Mouse (Mus musculus) kidney, embryonic 14.5 days (tissue): ENCODE data around the gene Ap1m2. TPM values are rescaled to one million over a fixed set of nuclear protein-coding genes. Genes with fewer than 3 reads are reported as not detected.

Experiments used
- ATAC-seq: fragments of 200-750 bp; cut with Nextera tagmentation; 2 replicates; pipeline ENCODE4 v1.8.0; 2017; ENCODE audit warnings: moderate number of reproducible peaks, mild to moderate bottlenecking, moderate TSS enrichment, moderate library complexity; ENCODE audit not compliant: low FRiP score, low TSS enrichment
- H3K27ac ChIP-seq: fragments of 300-500 bp; sonication (generic); 2 replicates; pipeline ENCODE4 v1.5.1; 2014; ENCODE audit warnings: low read depth, mild to moderate bottlenecking, low read length, moderate library complexity, mixed read lengths
- H3K27me3 ChIP-seq: fragments of 300-500 bp; sonication (generic); 2 replicates; pipeline ENCODE4 v1.6.1; 2014; ENCODE audit warnings: mild to moderate bottlenecking, low read length; ENCODE audit not compliant: control insufficient read depth, insufficient read depth
- H3K36me3 ChIP-seq: fragments of 300-500 bp; sonication (generic); 2 replicates; pipeline ENCODE4 v1.6.1; 2014; ENCODE audit warnings: low read length, mixed read lengths; ENCODE audit not compliant: control insufficient read depth, insufficient read depth
- H3K4me1 ChIP-seq: fragments of 300-500 bp; sonication (generic); 2 replicates; pipeline ENCODE4 v1.6.1; 2014; ENCODE audit warnings: low read length, mixed read lengths; ENCODE audit not compliant: control insufficient read depth, insufficient read depth
- H3K4me2 ChIP-seq: fragments of 300-500 bp; sonication (generic); replicated peaks from 2 replicates; pipeline ENCODE4 v1.6.1; 2014; ENCODE audit warnings: low read depth, mild to moderate bottlenecking, low read length
- H3K4me3 ChIP-seq: fragments of 300-500 bp; sonication (generic); 2 replicates; pipeline ENCODE4 v1.5.1; 2014; ENCODE audit warnings: mild to moderate bottlenecking, low read length
- H3K9ac ChIP-seq: fragments of 300-500 bp; sonication (generic); 2 replicates; pipeline ENCODE4 v1.6.1; 2014; ENCODE audit warnings: low read depth, mild to moderate bottlenecking, low read length, moderate library complexity
- H3K9me3 ChIP-seq: fragments of 300-500 bp; sonication (generic); 2 replicates; pipeline ENCODE4 v1.6.1; 2016; ENCODE audit warnings: low read length; ENCODE audit not compliant: control insufficient read depth
- WGBS: fragments of 180-500 bp; shearing (Covaris S2); extraction: QIAGEN DNeasy Blood & Tissue Kit; methylation state at CpG from one replicate; pipeline ENCODE4 v1.1.7; 2014; 5-methylcytosine and 5-hydroxymethylcytosine counted together
- polyA plus RNA-seq: library from polyadenylated mRNA; unstranded; fragments of >200 nt; fragmentation: Nextera tagmentation; extraction: Ambion mirVana; gene quantifications from 2 replicates; pipeline ENCODE4 v1.2.1, GENCODE M21; 2014

Gene Ap1m2
- polyA plus RNA-seq, 1 experiment from 2014 or later: 36.0 TPM

GRCm38 (mm10) chr9:21288404-21289336, 23.5 kb downstream of the Ap1m2 start:
- Histone ChIP-seq H3K4me1 (peaks cover 27% of the 10 kb centered on the region), H3K4me3 (peak overlapping the region; percentile 86), H3K9me3 (no peaks in the 10 kb centered on the region), H3K27ac (peak overlapping the region; percentile 52; the same call in 1 of the 2 replicates), H3K36me3 (peaks cover 19% of the 10 kb centered on the region), H3K4me2 (peak overlapping the region; percentile 84), H3K9ac (peak overlapping the region; percentile 51; the same call in 1 of the 2 replicates), H3K27me3 (no peaks in the 10 kb centered on the region)
- 70% methylated on average over 13 of the region's 13 CpGs for WGBS
- no peak for ATAC-seq

DNA sequence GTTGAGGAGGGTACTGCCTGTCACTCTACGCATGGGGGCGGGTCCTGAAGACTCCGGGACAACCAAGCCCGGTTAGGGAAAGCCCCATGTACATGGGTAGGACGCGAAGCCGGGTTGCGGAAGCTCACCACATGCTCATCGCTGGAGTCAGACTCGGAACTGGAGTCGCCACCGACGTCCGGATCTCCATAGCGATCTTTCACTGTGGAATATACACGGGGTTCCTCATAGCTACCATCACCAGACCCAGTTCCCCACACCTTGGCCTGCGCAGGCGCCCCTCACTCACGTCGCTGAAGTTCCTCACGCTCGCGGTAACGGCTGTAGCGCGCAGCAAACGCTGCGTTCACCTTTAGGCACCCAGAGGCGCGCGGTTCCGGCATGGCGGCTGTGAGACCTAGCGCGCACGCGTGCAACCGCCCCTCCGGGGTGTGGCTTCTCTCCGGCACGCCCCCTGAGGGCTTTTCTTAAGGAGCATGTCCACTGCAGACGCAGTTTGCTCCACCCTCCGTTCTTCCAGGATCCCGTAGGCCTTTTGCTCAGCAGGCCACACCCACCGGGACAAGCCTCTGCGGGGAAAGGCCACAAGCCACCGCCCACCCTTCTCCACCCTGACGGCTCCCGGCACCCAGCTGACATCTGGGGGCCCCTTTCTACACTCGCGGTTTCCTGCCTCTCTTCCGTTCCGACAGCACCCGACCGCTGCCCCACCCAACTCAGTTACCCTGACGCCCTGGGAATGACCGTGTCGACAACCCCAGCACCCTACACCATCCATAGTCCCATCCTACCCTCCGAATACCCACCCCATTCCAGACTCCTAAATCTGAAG, 24.4 kb downstream of the Ap1m2 start, which contains the start of gene Kri1:
Gene Kri1 (minus strand): TSS at position 399 of the 832 bp plus-strand sequence.
- WGBS: under 1% methylated on average over 59 of the region's 59 CpGs
- peak; percentile 72 for ATAC-seq

GRCm38 (mm10) chr9:21286753-21287152, 25.4 kb downstream of the Ap1m2 start:
- Histone ChIP-seq H3K4me2 (peak overlapping the region; percentile 84), H3K27me3 (no peaks in the 10 kb centered on the region), H3K36me3 (peaks cover 30% of the 10 kb centered on the region), H3K4me1 (peaks cover 27% of the 10 kb centered on the region), H3K4me3 (peak overlapping the region; percentile 86), H3K27ac (no peak overlapping the region), H3K9me3 (no peaks in the 10 kb centered on the region), H3K9ac (peak overlapping the region; percentile 84; the same call in 1 of the 2 replicates)
- no peak for ATAC-seq
- WGBS: 81% methylated on average over 3 of the region's 3 CpGs

More for the DNA sequence above, 24.4 kb downstream of the Ap1m2 start, which contains the start of gene Kri1:
- Histone ChIP-seq H3K9me3 (no peaks in the 10 kb centered on the region), H3K4me1 (peaks cover 27% of the 10 kb centered on the region), H3K36me3 (peaks cover 22% of the 10 kb centered on the region), H3K4me2 (peak within 1 kb of the TSS; percentile 84), H3K9ac (peak within 1 kb of the TSS; percentile 84), H3K27ac (peak within 1 kb of the TSS; percentile 84; the same call in 1 of the 2 replicates), H3K27me3 (no peaks in the 10 kb centered on the region), H3K4me3 (peak within 1 kb of the TSS; percentile 86)

- WGBS: 81% methylated on average over 3 of the region's 3 CpGs
- Histone ChIP-seq H3K36me3 (peaks cover 55% of the 10 kb centered on the region), H3K4me1 (peaks cover 17% of the 10 kb centered on the region), H3K4me3 (no peak overlapping the region), H3K27me3 (no peaks in the 10 kb centered on the region), H3K9ac (no peak overlapping the region), H3K4me2 (no peak overlapping the region), H3K27ac (no peak overlapping the region), H3K9me3 (no peaks in the 10 kb centered on the region)
- ATAC-seq: no peak
Measured at GRCm38 (mm10) chr9:21283994-21284393, 28.1 kb downstream of the Ap1m2 start.

DNA sequence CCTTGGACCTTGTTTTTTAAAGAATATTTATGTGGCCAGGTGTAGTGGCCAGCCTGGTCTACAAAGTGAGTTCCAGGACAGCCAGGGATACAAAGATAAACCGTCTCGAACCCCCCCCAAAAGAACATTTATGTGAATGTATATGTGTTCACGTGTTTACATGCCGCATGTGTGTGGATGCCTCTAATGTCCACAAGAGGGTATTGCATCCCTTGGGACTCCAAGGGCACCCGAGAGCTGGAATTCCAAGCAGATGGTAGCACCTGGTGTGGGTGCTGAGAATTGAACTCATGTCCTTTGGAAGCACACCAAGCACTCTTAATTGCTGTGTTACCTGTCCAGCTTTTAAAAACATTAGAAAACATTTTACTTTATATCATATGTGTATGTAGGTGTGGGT, 28.5 kb downstream of the Ap1m2 start:
- no peak for ATAC-seq
- WGBS: 96% methylated on average over 5 of the region's 5 CpGs
- H3K36me3 ChIP-seq: peaks cover 59% of the 10 kb centered on the region
- H3K4me1 ChIP-seq: peaks cover 13% of the 10 kb centered on the region
- H3K4me2 ChIP-seq: no peak overlapping the region
- no peak overlapping the region for H3K9ac ChIP-seq
- no peak overlapping the region for H3K4me3 ChIP-seq
- H3K27ac ChIP-seq: no peak overlapping the region
- no peaks in the 10 kb centered on the region for H3K9me3 ChIP-seq
- no peaks in the 10 kb centered on the region for H3K27me3 ChIP-seq

GRCm38 (mm10) chr9:21277776-21278175, 34.4 kb downstream of the Ap1m2 start:
- Histone ChIP-seq H3K4me1 (no peaks in the 10 kb centered on the region), H3K9ac (no peak overlapping the region), H3K27ac (no peak overlapping the region), H3K36me3 (peaks cover 86% of the 10 kb centered on the region), H3K4me3 (no peak overlapping the region), H3K27me3 (no peaks in the 10 kb centered on the region), H3K4me2 (no peak overlapping the region), H3K9me3 (no peaks in the 10 kb centered on the region)
- no peak for ATAC-seq
- WGBS: 94% methylated on average over 5 of the region's 5 CpGs

DNA sequence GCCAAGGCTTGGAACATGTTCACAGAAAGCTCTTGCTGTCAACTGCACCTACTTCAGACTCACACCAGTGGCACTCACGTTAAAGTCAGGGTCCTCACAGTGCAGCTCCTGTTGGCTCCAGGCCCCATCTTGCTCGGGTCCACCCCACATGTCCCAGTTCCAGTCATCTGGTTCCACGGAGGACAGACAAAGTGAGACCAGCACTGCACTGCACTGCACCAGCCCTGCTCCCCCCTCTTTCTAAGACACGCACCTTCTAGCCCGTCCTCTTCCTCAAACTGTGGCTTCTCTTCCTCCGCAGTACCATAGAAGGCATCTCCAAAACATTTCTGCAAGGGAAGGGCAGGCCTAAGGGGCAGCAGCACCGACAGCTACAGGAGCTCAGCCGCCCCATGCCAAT, 35.8 kb downstream of the Ap1m2 start:
- H3K36me3 ChIP-seq: peaks cover 89% of the 10 kb centered on the region
- H3K4me3 ChIP-seq: no peak overlapping the region
- no peaks in the 10 kb centered on the region for H3K9me3 ChIP-seq
- WGBS: 92% methylated on average over 8 of the region's 8 CpGs
- no peaks in the 10 kb centered on the region for H3K4me1 ChIP-seq
- H3K27me3 ChIP-seq: no peaks in the 10 kb centered on the region
- H3K27ac ChIP-seq: no peak overlapping the region
- H3K4me2 ChIP-seq: no peak overlapping the region
- no peak for ATAC-seq
- H3K9ac ChIP-seq: no peak overlapping the region

DNA sequence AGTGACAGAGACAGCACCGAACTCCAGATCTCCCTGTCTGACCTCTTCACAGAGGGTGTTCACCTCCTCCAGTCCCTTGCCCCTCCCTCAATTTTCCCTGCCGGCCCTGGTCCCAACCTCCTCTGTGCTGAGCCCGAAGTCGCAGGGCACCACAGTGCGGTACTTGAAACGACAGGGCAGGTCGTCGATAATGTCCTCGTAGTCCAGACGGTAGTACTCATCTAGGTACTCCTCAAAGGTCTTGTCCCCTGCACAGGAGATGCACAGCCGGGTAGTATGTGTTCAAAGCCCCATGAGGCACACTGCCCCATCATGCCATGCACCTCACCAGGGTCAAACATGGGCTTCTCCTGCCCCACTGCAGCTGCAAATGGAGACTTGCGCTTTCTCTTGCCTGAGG, 36.4 kb downstream of the Ap1m2 start:
- H3K27ac ChIP-seq: no peak overlapping the region
- H3K9ac ChIP-seq: no peak overlapping the region
- no peak; the same call in 1 of the 2 replicates for ATAC-seq
- no peaks in the 10 kb centered on the region for H3K9me3 ChIP-seq
- no peak overlapping the region for H3K4me2 ChIP-seq
- peaks cover 89% of the 10 kb centered on the region for H3K36me3 ChIP-seq
- H3K4me3 ChIP-seq: no peak overlapping the region
- H3K4me1 ChIP-seq: no peaks in the 10 kb centered on the region
- H3K27me3 ChIP-seq: no peaks in the 10 kb centered on the region
- 92% methylated on average over 12 of the region's 12 CpGs for WGBS
